In genomic region chr2:3664086-3664485, GRCm38 (mm10) we compare ENCODE assay signal across 17 mouse cellular contexts.
DNase-seq lines count a peak whose midpoint lies in the region; ATAC-seq and TF ChIP-seq lines count a peak whose summit lies in the region.
"Had no signal": no experiment of that assay in that cellular context is flagged by ENCODE, and none has a peak within 500 bp of the region (broad histone marks: within the 10 kb centered on the region; RNA-seq: fewer than 3 reads in every experiment).

No protein-coding gene starts in this region.

- H3K4me3 ChIP-seq in stomach, embryonic 16.5 days (replicated peaks; ENCODE audit: low read length): no peak overlapping the region
- no peak overlapping the region for H3K4me3 ChIP-seq in stomach, postnatal 0 days (ENCODE audit: low read depth, low read length)
- no peak overlapping the region for H3K4me3 ChIP-seq in liver, embryonic 13.5 days (replicated peaks)
- no peak overlapping the region for H3K4me3 ChIP-seq in midbrain, embryonic 13.5 days (replicated peaks)
- H3K4me3 ChIP-seq in hindbrain, embryonic 11.5 days (ENCODE audit: low read depth, low read length): no peak overlapping the region
- H3K4me3 ChIP-seq: embryonic facial prominence, embryonic 12.5 days; heart, adult 2 months; hindbrain, embryonic 10.5 days; kidney, embryonic 15.5 days had no signal

- no peaks in the 10 kb centered on the region for H3K4me1 ChIP-seq in stomach, embryonic 16.5 days (ENCODE audit: control insufficient read depth, insufficient read depth, low read length)
- H3K4me1 ChIP-seq in stomach, postnatal 0 days (replicated peaks; ENCODE audit: control insufficient read depth, insufficient read depth): no peaks in the 10 kb centered on the region
- H3K4me1 ChIP-seq in liver, embryonic 13.5 days (replicated peaks): peaks cover 18% of the 10 kb centered on the region
- H3K4me1 ChIP-seq in midbrain, embryonic 13.5 days (replicated peaks): peaks cover 4% of the 10 kb centered on the region; the same call in 1 of the 2 replicates
- H3K4me1 ChIP-seq in hindbrain, embryonic 11.5 days (replicated peaks; ENCODE audit: control insufficient read depth, insufficient read depth, low read length): no peaks in the 10 kb centered on the region
- H3K4me1 ChIP-seq: embryonic facial prominence, embryonic 12.5 days; hindbrain, embryonic 10.5 days had no signal

- no peak overlapping the region for H3K9ac ChIP-seq in stomach, embryonic 16.5 days (ENCODE audit: low read length)
- no peak overlapping the region for H3K9ac ChIP-seq in stomach, postnatal 0 days (ENCODE audit: low read length)
- no peak overlapping the region for H3K9ac ChIP-seq in liver, embryonic 13.5 days
- no peak overlapping the region for H3K9ac ChIP-seq in midbrain, embryonic 13.5 days (replicated peaks)
- H3K9ac ChIP-seq in hindbrain, embryonic 11.5 days (ENCODE audit: low read depth, low read length): no peak overlapping the region
- H3K9ac ChIP-seq: embryonic facial prominence, embryonic 12.5 days; kidney, embryonic 15.5 days had no signal

- no peak for TF ChIP-seq EP300 in stomach, postnatal 0 days (optimal IDR thresholded peaks at IDR 0.05)

- ATAC-seq in stomach, embryonic 16.5 days (ENCODE audit: insufficient read depth, low FRiP score): peak; percentile 21; the same call in 1 of the 2 replicates
- no peak for ATAC-seq in stomach, postnatal 0 days (ENCODE audit: low FRiP score, low TSS enrichment)
- ATAC-seq in liver, embryonic 13.5 days (ENCODE audit: low read depth): peak; percentile 61
- peak; percentile 70 for ATAC-seq in neutrophil, adult 5-6 weeks (ENCODE audit: extremely low read depth, insufficient number of reproducible peaks, low FRiP score, poor library complexity, severe bottlenecking)
- no peak for ATAC-seq in midbrain, embryonic 13.5 days
- ATAC-seq in hindbrain, embryonic 11.5 days (ENCODE audit: low FRiP score): no peak
- ATAC-seq: forebrain, embryonic 14.5 days had no signal

- no peaks in the 10 kb centered on the region for H3K27me3 ChIP-seq in stomach, embryonic 16.5 days (ENCODE audit: control insufficient read depth, insufficient read depth, low read length)
- H3K27me3 ChIP-seq in stomach, postnatal 0 days (ENCODE audit: control insufficient read depth, insufficient read depth, low read length): no peaks in the 10 kb centered on the region
- no peaks in the 10 kb centered on the region for H3K27me3 ChIP-seq in liver, embryonic 13.5 days
- H3K27me3 ChIP-seq in midbrain, embryonic 13.5 days: no peaks in the 10 kb centered on the region
- no peaks in the 10 kb centered on the region for H3K27me3 ChIP-seq in hindbrain, embryonic 11.5 days (ENCODE audit: control insufficient read depth, insufficient read depth, low read length)
- H3K27me3 ChIP-seq: embryonic facial prominence, embryonic 12.5 days; kidney, embryonic 15.5 days had no signal

- 61% methylated on average over 6 of the region's 6 CpGs for WGBS in stomach, embryonic 16.5 days
- WGBS in stomach, postnatal 0 days: 65% methylated on average over 6 of the region's 6 CpGs
- 22% methylated on average over 6 of the region's 6 CpGs for WGBS in liver, embryonic 13.5 days (ENCODE audit: insufficient replicate concordance)
- 71% methylated on average over 6 of the region's 6 CpGs for WGBS in midbrain, embryonic 13.5 days
- WGBS in hindbrain, embryonic 11.5 days: 76% methylated on average over 6 of the region's 6 CpGs

- DNase-seq in stomach, postnatal 0 days (ENCODE audit: low spot score): no peak
- DNase-seq in c-Kit-positive CD71-negative TER-119-negative erythroid progenitor cells, embryonic 14.5 days (ENCODE audit: low read depth): peak; percentile 56
- no peak for DNase-seq in liver, embryonic 13.5 days
- DNase-seq in hindbrain, embryonic 11.5 days (ENCODE audit: low spot score): no peak
- no peak for DNase-seq in ovary, postnatal 36 days (ENCODE audit: low spot score)
- DNase-seq: cerebellum, adult 18-20 months; heart, adult 2 months; layer of hippocampus, adult 9-11 months; left cerebral cortex, postnatal 4 days had no signal

- H3K4me2 ChIP-seq in stomach, embryonic 16.5 days (ENCODE audit: low read depth, low read length): no peak overlapping the region
- no peak overlapping the region for H3K4me2 ChIP-seq in stomach, postnatal 0 days (replicated peaks; ENCODE audit: low read depth)
- no peak overlapping the region for H3K4me2 ChIP-seq in liver, embryonic 13.5 days
- no peak overlapping the region for H3K4me2 ChIP-seq in midbrain, embryonic 13.5 days (replicated peaks)
- H3K4me2 ChIP-seq in hindbrain, embryonic 11.5 days (replicated peaks; ENCODE audit: low read depth, low read length): no peak overlapping the region
- H3K4me2 ChIP-seq: embryonic facial prominence, embryonic 12.5 days; kidney, embryonic 15.5 days had no signal

- H3K27ac ChIP-seq in stomach, embryonic 16.5 days (ENCODE audit: low read length): no peak overlapping the region
- no peak overlapping the region for H3K27ac ChIP-seq in stomach, postnatal 0 days (replicated peaks)
- no peak overlapping the region for H3K27ac ChIP-seq in liver, embryonic 13.5 days
- H3K27ac ChIP-seq in midbrain, embryonic 13.5 days: no peak overlapping the region
- no peak overlapping the region for H3K27ac ChIP-seq in hindbrain, embryonic 11.5 days (ENCODE audit: low read depth, low read length)
- H3K27ac ChIP-seq: embryonic facial prominence, embryonic 12.5 days; heart, adult 2 months; hindbrain, embryonic 10.5 days; kidney, embryonic 15.5 days had no signal

- H3K9me3 ChIP-seq in stomach, embryonic 16.5 days (replicated peaks; ENCODE audit: control insufficient read depth, low read length): no peaks in the 10 kb centered on the region
- no peaks in the 10 kb centered on the region for H3K9me3 ChIP-seq in stomach, postnatal 0 days (ENCODE audit: control insufficient read depth, low read length)
- H3K9me3 ChIP-seq in liver, embryonic 13.5 days (replicated peaks): no peaks in the 10 kb centered on the region
- H3K9me3 ChIP-seq in midbrain, embryonic 13.5 days: no peaks in the 10 kb centered on the region
- H3K9me3 ChIP-seq in hindbrain, embryonic 11.5 days (ENCODE audit: control insufficient read depth, low read length): no peaks in the 10 kb centered on the region
- H3K9me3 ChIP-seq: embryonic facial prominence, embryonic 12.5 days; G1E; hindbrain, embryonic 10.5 days; kidney, embryonic 15.5 days had no signal

- H3K36me3 ChIP-seq in stomach, embryonic 16.5 days (ENCODE audit: control insufficient read depth, insufficient read depth, low read length): no peaks in the 10 kb centered on the region
- H3K36me3 ChIP-seq in stomach, postnatal 0 days (ENCODE audit: control insufficient read depth, insufficient read depth, low read length): no peaks in the 10 kb centered on the region
- no peaks in the 10 kb centered on the region for H3K36me3 ChIP-seq in liver, embryonic 13.5 days
- H3K36me3 ChIP-seq in midbrain, embryonic 13.5 days: no peaks in the 10 kb centered on the region
- H3K36me3 ChIP-seq in hindbrain, embryonic 11.5 days (ENCODE audit: control insufficient read depth, insufficient read depth, low read length): no peaks in the 10 kb centered on the region
- H3K36me3 ChIP-seq: embryonic facial prominence, embryonic 12.5 days; G1E; hindbrain, embryonic 10.5 days; kidney, embryonic 15.5 days had no signal

- TF ChIP-seq CTCF in stomach, postnatal 0 days (IDR thresholded peaks at IDR 0.05; ENCODE audit: low read depth): no peak

Comparison
In these comparisons a context has a peak if more than half of its experiments do, and no peak if none do; other contexts are left out.
1. ATAC-seq: peak in stomach, embryonic 16.5 days (single experiment), liver, embryonic 13.5 days (single experiment) and neutrophil, adult 5-6 weeks (single experiment); none in stomach, postnatal 0 days (single experiment), midbrain, embryonic 13.5 days (single experiment) and hindbrain, embryonic 11.5 days (single experiment).